Mouse (Mus musculus): Measurements from ENCODE around the gene Zc3h18.

- TF ChIP-seq SIN3A (IDR thresholded peaks at IDR 0.05; ENCODE audit: low read length) = no peak
- TF ChIP-seq CTCF (IDR thresholded peaks at IDR 0.05 in 2 of 3, conservative IDR thresholded peaks at IDR 0.05 in 1 of 3; ENCODE audit: control insufficient read depth in 1 of 3, insufficient read depth in 1 of 3, low read depth in 2 of 3, low read length in 3 of 3, poor library complexity in 1 of 3, severe bottlenecking in 1 of 3) = no peak
- no peak for TF ChIP-seq JUND (IDR thresholded peaks at IDR 0.05; ENCODE audit: low read depth, low read length)
- no peak for TF ChIP-seq USF1 (IDR thresholded peaks at IDR 0.05; ENCODE audit: low read depth, low read length)
- TF ChIP-seq MAX (IDR thresholded peaks at IDR 0.05; ENCODE audit: low read length) = no peak
- TF ChIP-seq POLR2A (IDR thresholded peaks at IDR 0.05; ENCODE audit: control insufficient read depth in 1 of 2, insufficient read depth in 1 of 2, low read depth in 1 of 2, low read length in 2 of 2, poor library complexity in 1 of 2) = no peak
- no peak for TF ChIP-seq ZNF384 (IDR thresholded peaks at IDR 0.05; ENCODE audit: low read depth, low read length)
- no peak for TF ChIP-seq GATA1 (IDR thresholded peaks at IDR 0.05; ENCODE audit: low read depth, low read length)
- no peak for TF ChIP-seq TCF12 (IDR thresholded peaks at IDR 0.05; ENCODE audit: low read depth, low read length)
- no peak for TF ChIP-seq RCOR1 (IDR thresholded peaks at IDR 0.05; ENCODE audit: low read depth, low read length)
- no peak for TF ChIP-seq MAZ (IDR thresholded peaks at IDR 0.05; ENCODE audit: low read depth, low read length)
- no peak for TF ChIP-seq TAL1 (IDR thresholded peaks at IDR 0.05; ENCODE audit: low read length)
These were observed 51.2 kb downstream of the Zc3h18 start for GRCm38 (mm10) chr8:122427607-122428006.

Measured in MEL (cell line).